Mouse (Mus musculus): Measurements from ENCODE around the gene Olfr646. TPM values are rescaled to one million over a fixed set of nuclear protein-coding genes. Genes with fewer than 3 reads are reported as not detected.

Olfr646 gene
- total RNA-seq (2015; ENCODE audit: low replicate concordance), result not detected in 2 replicates
- total RNA-seq (2017; ENCODE audit: low replicate concordance), result not detected in 2 replicates

DNA sequence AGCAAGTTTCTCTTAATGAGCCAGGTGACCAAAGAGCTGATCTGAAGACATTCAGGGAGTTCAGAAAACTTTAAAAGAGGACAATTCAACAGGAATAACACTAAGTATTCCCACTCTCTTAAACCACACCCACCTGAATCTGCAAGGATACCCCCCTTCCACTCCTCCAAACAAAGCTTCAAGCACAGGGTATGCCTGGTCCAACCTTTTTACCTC, at the start of gene Olfr646:
Olfr646 (plus strand) TSS at position 117 of the 216 bp plus-strand sequence.
- ATAC-seq (replicated peaks; ENCODE audit: low FRiP score, poor library complexity, severe bottlenecking), result no peak

DNA sequence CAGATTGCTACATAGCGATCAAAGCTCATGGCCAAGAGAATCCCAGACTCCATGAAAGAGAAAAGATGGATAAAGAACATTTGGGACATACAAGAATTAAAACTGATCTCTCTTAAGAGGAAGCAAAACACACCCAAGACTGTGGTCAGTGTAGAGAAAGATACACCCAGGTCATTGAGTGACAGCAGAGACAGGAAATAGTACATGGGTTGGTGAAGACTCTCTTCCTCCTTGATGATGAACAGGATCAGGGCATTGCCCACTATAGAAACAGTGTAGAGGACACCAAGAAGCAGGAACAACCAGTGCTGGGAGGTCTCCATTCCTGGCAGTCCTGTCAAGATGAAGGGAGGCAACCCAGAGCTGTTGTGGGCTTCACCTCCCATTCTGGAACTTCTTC, 45.5 kb upstream of the Olfr646 start:
- ATAC-seq (replicated peaks; ENCODE audit: low FRiP score, poor library complexity, severe bottlenecking), result no peak

DNA sequence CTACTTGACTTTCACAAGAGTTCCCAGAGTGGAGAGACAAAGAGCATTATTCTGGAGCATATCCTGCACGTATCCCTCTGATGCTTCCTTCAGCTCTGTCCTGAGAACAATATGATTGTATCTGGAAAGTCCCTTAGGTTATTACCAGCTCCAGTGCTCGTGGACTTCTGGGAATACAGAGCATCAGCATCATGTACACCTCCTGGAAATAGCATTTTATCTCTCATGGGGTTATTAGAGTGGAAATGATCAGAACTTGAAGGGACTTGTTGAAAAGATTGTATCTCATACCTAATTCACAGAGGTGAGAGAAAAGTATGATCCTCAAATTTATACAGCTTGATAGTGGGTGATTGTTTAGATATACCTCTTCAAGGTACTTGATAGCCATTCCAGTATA, 43.3 kb upstream of the Olfr646 start, which contains the start of gene 4930516K23Rik:
4930516K23Rik (minus strand) TSS at position 101 of the 400 bp plus-strand sequence.
- no peak for ATAC-seq (replicated peaks; ENCODE audit: low FRiP score, poor library complexity, severe bottlenecking)

DNA sequence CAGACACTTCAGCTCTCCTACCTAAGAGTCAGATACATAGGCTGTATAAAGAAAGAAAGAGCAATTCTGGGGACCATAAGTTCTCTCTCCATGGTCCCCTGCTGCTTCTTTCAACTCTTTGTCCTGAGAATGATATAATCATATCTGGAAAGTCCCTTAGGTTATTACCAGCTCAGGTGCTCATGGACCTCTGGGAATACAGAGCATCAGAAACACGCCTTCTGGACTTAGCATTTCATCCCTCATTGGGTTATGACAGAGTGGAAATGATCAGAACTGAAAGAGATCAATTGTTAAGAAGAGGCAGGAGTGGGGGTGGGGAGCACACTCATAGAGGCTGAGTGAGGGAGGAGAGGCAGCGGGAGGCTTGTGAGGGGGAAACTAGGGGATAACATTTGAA, 32.9 kb upstream of the Olfr646 start, which contains the start of gene Olfr644:
Olfr644 (minus strand) TSS at position 101 of the 400 bp plus-strand sequence.
- ATAC-seq (replicated peaks; ENCODE audit: low FRiP score, poor library complexity, severe bottlenecking), result no peak

DNA sequence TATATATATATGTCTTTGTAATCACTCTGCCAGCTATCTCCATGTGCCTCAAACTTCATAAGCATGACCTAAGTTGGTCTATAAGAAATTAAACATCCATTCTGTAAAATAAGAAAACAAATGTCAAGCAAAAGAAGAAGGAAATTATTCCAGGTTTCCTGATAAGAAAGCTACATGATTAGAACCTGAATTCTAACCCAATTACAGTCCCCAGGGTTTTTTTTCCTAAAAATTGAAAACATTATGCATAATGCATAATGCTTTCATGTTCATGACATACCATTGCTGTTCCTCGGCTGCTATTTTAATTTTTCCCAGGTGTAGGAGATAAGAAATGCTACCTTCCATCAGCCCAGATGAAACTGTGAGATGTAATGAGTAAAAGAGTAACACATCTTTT, 19.3 kb upstream of the Olfr646 start, which contains the start of gene Olfr645:
Olfr645 (minus strand) TSS at position 101 of the 400 bp plus-strand sequence.
- no peak for ATAC-seq (replicated peaks; ENCODE audit: low FRiP score, poor library complexity, severe bottlenecking)

DNA sequence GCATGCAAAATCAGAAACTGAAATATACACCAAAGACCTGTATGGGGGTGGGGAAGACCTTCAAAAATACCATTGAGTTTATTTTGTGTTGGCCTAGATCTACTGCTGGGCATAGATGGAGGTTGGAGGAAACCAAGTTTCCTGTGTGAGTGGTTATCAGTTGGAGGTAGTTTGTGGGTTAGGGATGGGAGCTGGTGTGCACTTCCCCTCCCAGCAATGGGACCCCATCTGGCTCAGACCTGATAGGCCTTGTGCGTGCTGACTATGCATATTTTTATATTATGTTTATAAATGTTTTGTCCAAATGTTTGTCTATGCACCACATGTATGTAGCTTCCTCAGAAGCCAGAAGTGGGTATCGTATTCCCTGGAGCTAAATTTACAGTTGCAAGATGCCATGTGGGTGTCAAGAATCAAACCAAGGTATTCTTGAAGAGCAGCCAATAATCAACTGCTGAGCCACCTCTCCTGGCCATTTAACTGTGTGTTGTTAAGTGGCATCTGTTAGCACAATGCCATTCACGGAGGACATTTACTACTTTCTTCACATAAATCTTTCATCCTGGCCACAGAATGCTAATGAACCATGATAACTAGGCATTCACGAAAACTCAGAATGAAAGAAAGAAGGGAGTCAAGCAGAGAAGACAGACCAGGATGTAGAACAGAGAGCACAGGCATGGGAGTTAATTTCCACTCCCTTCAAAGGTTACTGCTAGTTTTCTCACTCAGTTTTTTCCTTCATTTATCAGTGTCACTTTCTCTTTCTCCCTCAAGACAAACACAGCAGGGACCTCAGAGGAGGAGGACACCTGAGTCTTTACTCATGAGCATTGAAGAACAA, 538 bp upstream of the Olfr646 start:
- ATAC-seq (replicated peaks; ENCODE audit: low FRiP score, poor library complexity, severe bottlenecking), result no peak

DNA sequence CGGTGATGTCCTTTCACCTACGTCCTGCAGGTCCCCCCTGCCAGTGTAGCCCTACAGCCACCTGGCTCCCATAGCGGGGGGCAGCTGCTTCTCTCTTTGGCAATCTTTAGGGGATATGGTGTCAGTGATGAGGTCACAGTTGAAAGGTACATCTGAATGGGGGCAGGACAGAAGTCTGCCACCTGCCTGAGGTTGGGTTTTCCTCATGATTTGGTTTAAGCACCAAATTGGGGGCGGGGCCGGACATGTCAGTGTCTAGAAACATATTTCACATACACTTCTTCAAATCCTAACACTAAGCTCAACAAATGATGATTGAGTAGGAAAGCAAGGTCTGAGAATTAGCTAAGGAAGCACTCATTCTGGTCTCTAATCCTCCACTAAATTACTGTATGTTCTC, 25.1 kb downstream of the Olfr646 start, which contains the start of gene Ubqln5:
Ubqln5 (minus strand) TSS at position 101 of the 400 bp plus-strand sequence.
- no peak for ATAC-seq (replicated peaks; ENCODE audit: low FRiP score, poor library complexity, severe bottlenecking)

DNA sequence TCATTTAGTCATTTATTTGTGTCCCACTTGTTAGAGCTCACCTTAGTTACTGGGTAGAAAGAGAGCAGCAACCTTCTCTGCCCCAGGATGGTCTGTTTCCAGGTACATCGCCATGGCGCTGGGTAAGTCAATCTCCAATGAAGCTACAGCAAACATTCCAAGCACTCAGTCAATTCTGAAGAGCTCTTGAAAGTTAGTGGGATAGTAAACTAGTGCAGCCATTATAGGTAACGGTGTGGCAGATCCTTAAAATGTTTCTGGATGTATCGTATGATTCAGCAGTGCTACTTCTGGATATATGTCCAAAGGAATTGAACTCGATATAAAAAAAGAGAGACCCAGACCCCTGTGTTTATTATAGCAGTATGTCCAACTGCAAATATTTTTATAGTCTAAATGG, 32.6 kb downstream of the Olfr646 start, which contains the start of gene Olfr643:
Olfr643 (minus strand) TSS at position 101 of the 400 bp plus-strand sequence.
- ATAC-seq (replicated peaks; ENCODE audit: low FRiP score, poor library complexity, severe bottlenecking), result no peak

DNA sequence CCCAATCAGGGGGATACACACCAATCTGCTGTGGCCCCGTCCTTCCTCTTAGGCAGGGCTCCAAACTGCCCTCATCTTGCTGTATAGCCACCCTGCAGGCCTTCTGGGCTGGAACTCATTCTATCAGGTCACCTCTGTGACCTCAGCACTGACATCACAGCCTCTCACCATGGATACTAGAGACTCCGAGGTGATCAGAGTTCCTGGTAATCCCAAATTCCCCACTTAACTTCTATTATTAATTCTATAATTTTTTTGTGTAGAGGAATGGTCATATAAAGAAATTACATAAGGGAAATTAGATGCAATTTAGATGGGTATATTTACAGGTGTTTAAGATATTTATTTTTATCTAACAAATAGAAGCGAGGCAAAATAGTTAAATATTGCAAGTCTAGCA, 38.5 kb downstream of the Olfr646 start, which contains the start of gene Ubqln3:
Ubqln3 (minus strand) TSS at position 101 of the 400 bp plus-strand sequence.
- no peak for ATAC-seq (replicated peaks; ENCODE audit: low FRiP score, poor library complexity, severe bottlenecking)

DNA sequence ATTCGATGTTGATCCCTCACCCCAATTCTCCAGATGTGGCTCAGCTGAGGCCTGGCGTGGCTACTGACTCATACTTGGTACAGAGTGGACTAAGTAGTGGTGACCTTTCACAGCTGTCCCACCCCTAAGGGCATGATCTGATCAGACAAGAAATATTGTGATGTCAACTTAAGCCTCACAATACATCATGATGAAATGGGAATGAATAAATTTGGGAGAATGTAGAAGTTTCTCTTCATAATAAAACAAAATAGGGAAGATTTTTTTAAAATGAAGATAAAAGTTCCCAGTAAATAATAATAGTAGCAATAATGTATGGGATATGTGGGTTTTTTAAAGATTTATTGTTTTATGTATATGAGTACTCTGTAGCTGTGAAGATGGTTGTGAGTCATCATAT, 45.8 kb downstream of the Olfr646 start, which contains the start of gene Ubqlnl:
Ubqlnl (minus strand) TSS at position 101 of the 400 bp plus-strand sequence.
- ATAC-seq (replicated peaks; ENCODE audit: low FRiP score, poor library complexity, severe bottlenecking), result no peak

Other genes starting within 250 kb of the Olfr646 start
- gene Olfr66, start 218.6 kb upstream of the Olfr646 start, total RNA-seq (2015; ENCODE audit: low replicate concordance), result not detected in 2 replicates
- gene Olfr66, start 218.6 kb upstream of the Olfr646 start, total RNA-seq (2017; ENCODE audit: low replicate concordance), result not detected in 2 replicates
- not detected in 2 replicates for gene Olfr64, start 210.4 kb upstream of the Olfr646 start, total RNA-seq (2015; ENCODE audit: low replicate concordance)
- not detected in 2 replicates for gene Olfr64, start 210.4 kb upstream of the Olfr646 start, total RNA-seq (2017; ENCODE audit: low replicate concordance)
- not detected in 2 replicates for gene Olfr65, start 201.4 kb upstream of the Olfr646 start, total RNA-seq (2015; ENCODE audit: low replicate concordance)
- gene Olfr65, start 201.4 kb upstream of the Olfr646 start, total RNA-seq (2017; ENCODE audit: low replicate concordance), result not detected in 2 replicates
- not detected in 2 replicates for gene Olfr631, start 176.0 kb upstream of the Olfr646 start, total RNA-seq (2015; ENCODE audit: low replicate concordance)
- not detected in 2 replicates for gene Olfr631, start 176.0 kb upstream of the Olfr646 start, total RNA-seq (2017; ENCODE audit: low replicate concordance)
- not detected in 2 replicates for gene Olfr632, start 170.5 kb upstream of the Olfr646 start, total RNA-seq (2015; ENCODE audit: low replicate concordance)
- gene Olfr632, start 170.5 kb upstream of the Olfr646 start, total RNA-seq (2017; ENCODE audit: low replicate concordance), result not detected in 2 replicates
- not detected in 2 replicates for gene Olfr633, start 160.4 kb upstream of the Olfr646 start, total RNA-seq (2015; ENCODE audit: low replicate concordance)
- 0.15 TPM in 1 of 2 replicates, not detected in the other for gene Olfr633, start 160.4 kb upstream of the Olfr646 start, total RNA-seq (2017; ENCODE audit: low replicate concordance)
- gene Olfr635, start 133.7 kb upstream of the Olfr646 start, total RNA-seq (2015; ENCODE audit: low replicate concordance), result not detected in 2 replicates
- gene Olfr635, start 133.7 kb upstream of the Olfr646 start, total RNA-seq (2017; ENCODE audit: low replicate concordance), result not detected in 2 replicates
- not detected in 2 replicates for gene Olfr638, start 106.1 kb upstream of the Olfr646 start, total RNA-seq (2015; ENCODE audit: low replicate concordance)
- gene Olfr638, start 106.1 kb upstream of the Olfr646 start, total RNA-seq (2017; ENCODE audit: low replicate concordance), result not detected in 2 replicates
- not detected in 2 replicates for gene Olfr639, start 87.6 kb upstream of the Olfr646 start, total RNA-seq (2015; ENCODE audit: low replicate concordance)
- not detected in 2 replicates for gene Olfr639, start 87.6 kb upstream of the Olfr646 start, total RNA-seq (2017; ENCODE audit: low replicate concordance)
- not detected in 2 replicates for gene Olfr640, start 79.3 kb upstream of the Olfr646 start, total RNA-seq (2015; ENCODE audit: low replicate concordance)
- gene Olfr640, start 79.3 kb upstream of the Olfr646 start, total RNA-seq (2017; ENCODE audit: low replicate concordance), result not detected in 2 replicates
- not detected in 2 replicates for gene Olfr641, start 69.4 kb upstream of the Olfr646 start, total RNA-seq (2015; ENCODE audit: low replicate concordance)
- gene Olfr641, start 69.4 kb upstream of the Olfr646 start, total RNA-seq (2017; ENCODE audit: low replicate concordance), result not detected in 2 replicates
- not detected in 2 replicates for gene Olfr642, start 52.2 kb upstream of the Olfr646 start, total RNA-seq (2015; ENCODE audit: low replicate concordance)
- gene Olfr642, start 52.2 kb upstream of the Olfr646 start, total RNA-seq (2017; ENCODE audit: low replicate concordance), result not detected in 2 replicates
- not detected in 2 replicates for gene 4930516K23Rik, start 43.4 kb upstream of the Olfr646 start, total RNA-seq (2015; ENCODE audit: low replicate concordance)
- not detected in 2 replicates for gene 4930516K23Rik, start 43.4 kb upstream of the Olfr646 start, total RNA-seq (2017; ENCODE audit: low replicate concordance)
- not detected in 2 replicates for gene Olfr644, start 33.0 kb upstream of the Olfr646 start, total RNA-seq (2015; ENCODE audit: low replicate concordance)
- gene Olfr644, start 33.0 kb upstream of the Olfr646 start, total RNA-seq (2017; ENCODE audit: low replicate concordance), result not detected in 2 replicates
- not detected in 2 replicates for gene Olfr645, start 19.4 kb upstream of the Olfr646 start, total RNA-seq (2015; ENCODE audit: low replicate concordance)
- not detected in 2 replicates for gene Olfr645, start 19.4 kb upstream of the Olfr646 start, total RNA-seq (2017; ENCODE audit: low replicate concordance)
- not detected in 2 replicates for gene Ubqln5, start 25.0 kb downstream of the Olfr646 start, total RNA-seq (2015; ENCODE audit: low replicate concordance)
- gene Ubqln5, start 25.0 kb downstream of the Olfr646 start, total RNA-seq (2017; ENCODE audit: low replicate concordance), result not detected in 2 replicates
- gene Olfr643, start 32.5 kb downstream of the Olfr646 start, total RNA-seq (2015; ENCODE audit: low replicate concordance), result not detected in 2 replicates
- not detected in 2 replicates for gene Olfr643, start 32.5 kb downstream of the Olfr646 start, total RNA-seq (2017; ENCODE audit: low replicate concordance)
- gene Ubqln3, start 38.4 kb downstream of the Olfr646 start, total RNA-seq (2015; ENCODE audit: low replicate concordance), result not detected in 2 replicates
- not detected in 2 replicates for gene Ubqln3, start 38.4 kb downstream of the Olfr646 start, total RNA-seq (2017; ENCODE audit: low replicate concordance)
- not detected in 2 replicates for gene Ubqlnl, start 45.7 kb downstream of the Olfr646 start, total RNA-seq (2015; ENCODE audit: low replicate concordance)
- gene Ubqlnl, start 45.7 kb downstream of the Olfr646 start, total RNA-seq (2017; ENCODE audit: low replicate concordance), result not detected in 2 replicates
- gene Olfm5, start 60.0 kb downstream of the Olfr646 start, total RNA-seq (2015; ENCODE audit: low replicate concordance), result not detected in 2 replicates
- gene Olfm5, start 60.0 kb downstream of the Olfr646 start, total RNA-seq (2017; ENCODE audit: low replicate concordance), result not detected in 2 replicates
- gene Olfr648, start 78.5 kb downstream of the Olfr646 start, total RNA-seq (2015; ENCODE audit: low replicate concordance), result 0.72 and 1.3 TPM in 2 replicates
- 0.68 TPM in 1 of 2 replicates, not detected in the other for gene Olfr648, start 78.5 kb downstream of the Olfr646 start, total RNA-seq (2017; ENCODE audit: low replicate concordance)
- gene Olfr649, start 91.1 kb downstream of the Olfr646 start, total RNA-seq (2015; ENCODE audit: low replicate concordance), result not detected in 2 replicates
- gene Olfr649, start 91.1 kb downstream of the Olfr646 start, total RNA-seq (2017; ENCODE audit: low replicate concordance), result 0.83 TPM in 1 of 2 replicates, not detected in the other
- 1.7 TPM in 1 of 2 replicates, not detected in the other for gene Trim6, start 113.9 kb downstream of the Olfr646 start, total RNA-seq (2015; ENCODE audit: low replicate concordance)
- gene Trim6, start 113.9 kb downstream of the Olfr646 start, total RNA-seq (2017; ENCODE audit: low replicate concordance), result not detected in 2 replicates
- 9.0 and 11.7 TPM in 2 replicates for gene Trim34a, start 139.6 kb downstream of the Olfr646 start, total RNA-seq (2015; ENCODE audit: low replicate concordance)
- 7.6 and 13.5 TPM in 2 replicates for gene Trim34a, start 139.6 kb downstream of the Olfr646 start, total RNA-seq (2017; ENCODE audit: low replicate concordance)
- 2.5 TPM in 1 of 2 replicates, not detected in the other for gene Trim5, start 183.2 kb downstream of the Olfr646 start, total RNA-seq (2015; ENCODE audit: low replicate concordance)
- 0.76 and 1.5 TPM in 2 replicates for gene Trim5, start 183.2 kb downstream of the Olfr646 start, total RNA-seq (2017; ENCODE audit: low replicate concordance)
- 31.0 and 59.5 TPM in 2 replicates for gene Trim12a, start 210.6 kb downstream of the Olfr646 start, total RNA-seq (2015; ENCODE audit: low replicate concordance)
- 19.6 and 27.3 TPM in 2 replicates for gene Trim12a, start 210.6 kb downstream of the Olfr646 start, total RNA-seq (2017; ENCODE audit: low replicate concordance)
- not detected in 2 replicates for gene Trim34b, start 224.6 kb downstream of the Olfr646 start, total RNA-seq (2015; ENCODE audit: low replicate concordance)
- gene Trim34b, start 224.6 kb downstream of the Olfr646 start, total RNA-seq (2017; ENCODE audit: low replicate concordance), result not detected in 2 replicates
- 8.3 and 15.5 TPM in 2 replicates for gene Trim12c, start 248.5 kb downstream of the Olfr646 start, total RNA-seq (2015; ENCODE audit: low replicate concordance)
- gene Trim12c, start 248.5 kb downstream of the Olfr646 start, total RNA-seq (2017; ENCODE audit: low replicate concordance), result 11.5 and 22.8 TPM in 2 replicates

Data from erythroid progenitor cell, adult 5-6 weeks (primary cell).